Mouse (Mus musculus): ENCODE results near the gene Smad3. TPM values are rescaled to one million over a fixed set of nuclear protein-coding genes. Genes with fewer than 3 reads are reported as not detected.
A peak's percentile ranks its signal among the peaks of the same experiment; 100 is the strongest.

The Smad3 gene
- total and polyA plus RNA-seq, 3 experiments, result 0.81 to 1.5 (median 1.2) TPM

- DNase-seq (ENCODE audit: extremely low read depth), result no peak
- Histone ChIP-seq H3K27me3 (replicated peaks) (no peaks in the 10 kb centered on the region), H3K4me1 (ENCODE audit: control insufficient read depth in 1 of 2, insufficient read depth in 2 of 2) (peaks cover 6 to 61% of the 10 kb centered on the region in 2 experiments; a peak in 3 of 4 replicates), H3K79me2 (replicated peaks; ENCODE audit: control insufficient read depth, extremely low read depth, insufficient read depth, poor library complexity, severe bottlenecking) (peaks cover 7% of the 10 kb centered on the region), H3K9me3 (replicated peaks; ENCODE audit: low read length) (peaks cover 4% of the 10 kb centered on the region), H3K4me3 (replicated peaks in 1 of 3; ENCODE audit: low read depth in 2 of 3, low read length in 2 of 3, poor library complexity in 1 of 3) (no peak overlapping the region), H3K27ac (ENCODE audit: insufficient read depth, low read depth) (no peak overlapping the region), H3K36me3 (replicated peaks in 1 of 2; ENCODE audit: control insufficient read depth in 1 of 2, insufficient read depth in 1 of 2, low read length in 1 of 2) (peaks cover 0 to 60% of the 10 kb centered on the region in 2 experiments), H3K4me2 (ENCODE audit: insufficient read depth, low read depth, poor library complexity, severe bottlenecking) (no peak overlapping the region), H3K9ac (ENCODE audit: insufficient read depth, low read depth) (no peak overlapping the region)
- in situ Hi-C loops (cut with MboI; ENCODE audit: low pct_ligation_motif_present, low pct_unique_long_range_greater_than_20kb, low sequenced_read_pairs) (no loop called here), dilution Hi-C loops (cut with MboI; ENCODE audit: extremely low pct_ligation_motif_present, extremely low pct_unique_long_range_greater_than_20kb, low sequenced_read_pairs) (no loop called here)
- TF ChIP-seq CTCF (conservative IDR thresholded peaks at IDR 0.05 in 1 of 2, IDR thresholded peaks at IDR 0.05 in 1 of 2; ENCODE audit: low read depth in 2 of 2, low read length in 2 of 2), result peak in 1 of 2 experiments; percentile 29; a peak in 2 of 4 replicates
- no peak for TF ChIP-seq POLR2AphosphoS2 (IDR thresholded peaks at IDR 0.05; ENCODE audit: low read depth, low read length)
- TF ChIP-seq RAD21 (IDR thresholded peaks at IDR 0.05; ENCODE audit: low read depth, low read length), result peak; percentile 1
These were observed 147.6 kb downstream of the Smad3 start for GRCm38 (mm10) chr9:63610231-63610630.

DNA sequence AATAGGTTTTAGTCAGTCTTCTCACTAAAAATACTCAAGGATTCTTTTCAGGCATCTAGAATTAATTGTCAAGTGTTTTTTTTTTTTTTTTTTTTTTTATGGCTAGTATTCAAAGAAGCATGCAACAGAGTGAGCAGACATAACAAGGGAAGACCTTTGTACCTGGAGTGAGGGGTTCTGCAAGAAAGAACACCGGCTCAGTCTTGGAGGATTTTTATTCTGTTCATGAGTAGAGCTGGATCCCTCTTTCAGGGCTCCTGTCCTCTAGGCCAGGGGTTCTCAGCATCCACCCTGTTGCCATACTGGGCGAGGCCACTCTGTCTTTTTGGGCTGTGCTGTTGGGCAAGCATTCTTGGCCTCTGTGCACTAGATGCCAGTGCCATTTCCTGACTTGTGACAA lies 148.0 kb downstream of the Smad3 start:
- in situ Hi-C loops (cut with MboI; ENCODE audit: low pct_ligation_motif_present, low pct_unique_long_range_greater_than_20kb, low sequenced_read_pairs), result no loop called here
- peaks cover 4% of the 10 kb centered on the region for H3K9me3 ChIP-seq (replicated peaks; ENCODE audit: low read length)
- H3K4me1 ChIP-seq (ENCODE audit: control insufficient read depth in 1 of 2, insufficient read depth in 2 of 2), result peaks cover 3 to 62% of the 10 kb centered on the region in 2 experiments; a peak in 3 of 4 replicates
- no peak overlapping the region for H3K27ac ChIP-seq (ENCODE audit: insufficient read depth, low read depth)
- peaks cover 0 to 59% of the 10 kb centered on the region in 2 experiments for H3K36me3 ChIP-seq (replicated peaks in 1 of 2; ENCODE audit: control insufficient read depth in 1 of 2, insufficient read depth in 1 of 2, low read length in 1 of 2)
- H3K4me2 ChIP-seq (ENCODE audit: insufficient read depth, low read depth, poor library complexity, severe bottlenecking), result no peak overlapping the region
- peaks cover 7% of the 10 kb centered on the region for H3K79me2 ChIP-seq (replicated peaks; ENCODE audit: control insufficient read depth, extremely low read depth, insufficient read depth, poor library complexity, severe bottlenecking)
- dilution Hi-C loops (cut with MboI; ENCODE audit: extremely low pct_ligation_motif_present, extremely low pct_unique_long_range_greater_than_20kb, low sequenced_read_pairs), result no loop called here
- no peak for DNase-seq (ENCODE audit: extremely low read depth)
- no peak for TF ChIP-seq IRF4 (IDR thresholded peaks at IDR 0.05; ENCODE audit: low read depth, low read length)
- no peak for TF ChIP-seq TCF12 (IDR thresholded peaks at IDR 0.05; ENCODE audit: low read depth, low read length)
- no peak for TF ChIP-seq POLR2AphosphoS2 (IDR thresholded peaks at IDR 0.05; ENCODE audit: low read depth, low read length)
- no peak for TF ChIP-seq RCOR1 (conservative IDR thresholded peaks at IDR 0.05; ENCODE audit: low read depth, low read length)
- TF ChIP-seq SMC3 (IDR thresholded peaks at IDR 0.05; ENCODE audit: low read depth, low read length), result no peak
- TF ChIP-seq CHD1 (IDR thresholded peaks at IDR 0.05; ENCODE audit: low read depth, low read length), result no peak
- no peak overlapping the region for H3K4me3 ChIP-seq (replicated peaks in 1 of 3; ENCODE audit: low read depth in 2 of 3, low read length in 2 of 3, poor library complexity in 1 of 3)
- H3K27me3 ChIP-seq (replicated peaks), result no peaks in the 10 kb centered on the region
- H3K9ac ChIP-seq (ENCODE audit: insufficient read depth, low read depth), result no peak overlapping the region

DNA sequence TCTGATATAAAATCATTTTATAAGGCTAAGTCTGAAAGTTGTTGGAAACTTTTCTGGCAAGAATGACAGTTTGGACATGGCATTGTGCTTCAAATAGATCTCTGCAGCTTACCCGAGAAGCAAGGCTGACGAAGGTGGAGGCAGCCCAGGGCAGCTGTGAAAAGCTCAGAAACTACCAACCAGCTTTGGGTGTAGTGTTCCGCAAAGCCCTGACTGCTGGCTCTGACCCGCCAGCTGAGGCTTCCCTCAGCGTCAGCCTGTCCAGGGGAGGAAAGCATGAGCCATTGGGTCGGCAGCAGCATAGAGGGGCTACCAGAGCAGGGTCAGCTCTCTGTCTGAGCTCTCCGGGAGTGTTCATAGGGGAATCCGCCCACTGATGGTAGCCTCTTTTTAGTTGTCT lies 148.5 kb downstream of the Smad3 start:
- no peak for TF ChIP-seq MXI1 (IDR thresholded peaks at IDR 0.05; ENCODE audit: low read depth, low read length)
- TF ChIP-seq RAD21 (IDR thresholded peaks at IDR 0.05; ENCODE audit: low read depth, low read length), result no peak
- TF ChIP-seq MAFK (IDR thresholded peaks at IDR 0.05; ENCODE audit: insufficient replicate concordance, low read length), result no peak
- no peak for TF ChIP-seq SIN3A (IDR thresholded peaks at IDR 0.05; ENCODE audit: low read length)
- TF ChIP-seq MYC (IDR thresholded peaks at IDR 0.05; ENCODE audit: low read depth, low read length), result no peak
- TF ChIP-seq CTCF (conservative IDR thresholded peaks at IDR 0.05 in 1 of 2, IDR thresholded peaks at IDR 0.05 in 1 of 2; ENCODE audit: low read depth in 2 of 2, low read length in 2 of 2), result no peak
- dilution Hi-C loops (cut with MboI; ENCODE audit: extremely low pct_ligation_motif_present, extremely low pct_unique_long_range_greater_than_20kb, low sequenced_read_pairs), result no loop called here
- Histone ChIP-seq H3K4me2 (ENCODE audit: insufficient read depth, low read depth, poor library complexity, severe bottlenecking) (no peak overlapping the region), H3K4me3 (replicated peaks in 1 of 3; ENCODE audit: low read depth in 2 of 3, low read length in 2 of 3, poor library complexity in 1 of 3) (no peak overlapping the region), H3K36me3 (replicated peaks in 1 of 2; ENCODE audit: control insufficient read depth in 1 of 2, insufficient read depth in 1 of 2, low read length in 1 of 2) (peaks cover 0 to 58% of the 10 kb centered on the region in 2 experiments), H3K79me2 (replicated peaks; ENCODE audit: control insufficient read depth, extremely low read depth, insufficient read depth, poor library complexity, severe bottlenecking) (peaks cover 12% of the 10 kb centered on the region), H3K4me1 (ENCODE audit: control insufficient read depth in 1 of 2, insufficient read depth in 2 of 2) (peaks cover under 1 to 59% of the 10 kb centered on the region in 2 experiments; a peak in 2 of 4 replicates), H3K27ac (ENCODE audit: insufficient read depth, low read depth) (no peak overlapping the region), H3K9me3 (replicated peaks; ENCODE audit: low read length) (peaks cover 4% of the 10 kb centered on the region), H3K27me3 (replicated peaks) (no peaks in the 10 kb centered on the region), H3K9ac (ENCODE audit: insufficient read depth, low read depth) (no peak overlapping the region)
- no peak for DNase-seq (ENCODE audit: extremely low read depth)
- in situ Hi-C loops (cut with MboI; ENCODE audit: low pct_ligation_motif_present, low pct_unique_long_range_greater_than_20kb, low sequenced_read_pairs), result no loop called here

Measured in CH12.LX (cell line).